Mouse (Mus musculus): ENCODE data around the gene Olfr228. TPM values are rescaled to one million over a fixed set of nuclear protein-coding genes. Genes with fewer than 3 reads are reported as not detected.
A peak's percentile ranks its signal among the peaks of the same experiment; 100 is the strongest.
"Not testable (repeated sequence)": the region's sequence is repeated elsewhere in the genome, so short reads cannot be mapped to it uniquely, and the experiment has no call there.

The Olfr228 gene
- total RNA-seq (2021): not detected in 2 replicates
- long read RNA-seq, experiment 1: 0 reads
- long read RNA-seq, experiment 2: 0 reads

DNA sequence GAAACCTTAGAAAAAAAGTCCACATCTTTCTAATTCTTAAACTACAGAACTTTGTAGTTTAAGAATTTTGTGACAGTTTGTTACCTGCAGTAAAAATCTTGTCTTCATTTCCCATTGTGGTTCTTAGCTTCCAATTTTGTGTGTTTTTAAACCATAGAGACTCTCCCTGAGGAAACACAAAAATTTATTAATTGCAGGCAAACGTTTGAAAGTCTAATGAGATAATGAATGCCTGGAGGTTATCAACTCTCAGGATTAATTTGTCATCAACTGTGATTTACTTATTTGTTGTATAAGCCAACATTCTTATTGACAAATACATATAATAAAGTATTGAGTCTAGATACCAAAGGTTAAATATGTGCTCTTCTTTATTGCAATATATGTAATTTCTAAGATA lies at the start of gene Olfr228:
Gene Olfr228, minus strand, starts transcription at position 101 of the 400 bp plus-strand sequence.
- DNase-seq: no peak

DNA sequence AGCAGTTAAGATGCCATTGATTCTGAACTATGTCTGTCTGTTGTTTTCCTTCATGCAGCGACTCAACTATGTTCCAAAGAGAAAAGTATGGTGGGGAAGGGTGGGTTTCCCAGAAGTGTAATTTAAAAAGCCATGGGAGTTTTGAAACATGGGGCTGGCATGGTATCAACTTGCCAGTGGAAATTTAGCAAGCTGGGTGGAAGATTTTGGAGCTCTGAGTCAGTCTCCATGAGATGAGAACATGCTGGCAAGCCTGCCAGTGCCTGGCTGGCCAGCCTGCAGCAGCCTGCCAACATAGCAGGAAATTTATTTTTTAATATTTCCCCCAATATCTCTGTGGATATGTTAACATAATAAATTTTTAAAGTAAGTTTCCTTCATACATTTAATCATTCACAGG lies 43.8 kb upstream of the Olfr228 start:
- no peak for DNase-seq

DNA sequence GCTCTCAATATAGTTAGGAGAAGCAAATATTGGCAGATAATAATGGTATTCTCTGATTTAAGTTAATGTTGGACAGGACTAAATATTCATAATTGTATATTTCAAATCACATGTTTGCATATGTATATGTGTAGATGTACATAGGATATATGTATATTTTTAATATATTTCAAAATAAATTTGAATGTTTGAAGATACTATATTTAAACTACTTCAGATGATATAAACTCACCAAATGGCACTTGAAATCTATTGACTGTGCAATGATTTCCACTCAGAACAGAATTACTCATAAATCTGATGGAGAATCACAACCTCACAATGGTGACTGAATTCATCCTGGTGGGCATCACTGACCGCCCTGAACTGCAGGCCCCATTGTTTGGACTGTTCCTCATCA lies 21.0 kb upstream of the Olfr228 start, which contains the start of gene Olfr1076:
Gene Olfr1076, plus strand, starts transcription at position 301 of the 400 bp plus-strand sequence.
- DNase-seq: no peak

DNA sequence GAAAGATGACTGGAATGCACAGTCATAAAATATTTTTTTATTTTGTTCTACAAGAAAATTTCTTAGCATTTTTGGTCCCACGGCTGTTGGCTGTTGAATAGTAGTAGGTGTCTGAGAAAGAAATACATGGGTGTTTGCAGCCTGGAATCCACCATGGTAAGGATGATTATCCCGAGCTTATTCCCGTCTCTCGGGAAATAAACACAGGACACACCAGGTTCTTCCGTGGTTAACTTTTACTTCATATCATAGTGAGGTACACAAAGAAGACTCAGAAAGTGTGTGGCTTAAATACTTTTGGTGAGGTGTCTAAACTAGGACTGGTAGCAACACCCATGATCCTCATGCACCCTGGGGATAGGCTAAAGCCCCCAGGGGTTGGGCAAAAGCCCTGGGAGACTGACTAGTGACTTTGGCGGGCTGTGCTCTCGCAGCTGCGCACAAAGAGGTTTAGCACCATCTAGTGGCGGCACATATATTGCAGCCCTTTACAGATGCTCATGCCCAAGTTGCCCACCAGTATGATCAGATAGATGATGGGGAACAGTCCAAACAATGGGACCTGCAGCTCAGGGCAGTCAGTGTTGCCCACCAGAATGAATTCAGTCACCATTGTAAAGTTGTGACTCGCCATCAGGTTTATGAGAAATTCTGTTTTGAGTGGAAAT lies 22.6 kb downstream of the Olfr228 start:
- DNase-seq: peak; percentile 48

DNA sequence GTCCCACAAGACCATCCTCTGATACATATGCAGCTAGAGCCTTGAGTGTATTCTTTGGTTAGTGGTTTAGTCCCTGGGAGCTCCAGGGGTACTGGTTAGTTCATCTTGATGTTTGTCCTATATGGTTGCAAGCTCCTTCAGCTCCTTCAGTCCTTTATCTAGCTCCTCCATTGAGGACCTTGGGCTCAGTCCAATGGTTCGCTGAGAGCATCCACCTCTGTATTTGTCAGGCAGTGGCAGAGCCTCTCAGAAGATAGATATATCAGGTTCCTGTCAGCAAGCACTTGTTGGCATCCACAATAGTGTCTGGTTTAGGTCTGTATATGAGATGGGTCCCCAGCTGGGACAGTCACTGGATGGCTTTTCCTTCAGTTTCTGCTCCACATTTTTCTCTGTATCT lies 26.8 kb downstream of the Olfr228 start:
- DNase-seq: no peak

DNA sequence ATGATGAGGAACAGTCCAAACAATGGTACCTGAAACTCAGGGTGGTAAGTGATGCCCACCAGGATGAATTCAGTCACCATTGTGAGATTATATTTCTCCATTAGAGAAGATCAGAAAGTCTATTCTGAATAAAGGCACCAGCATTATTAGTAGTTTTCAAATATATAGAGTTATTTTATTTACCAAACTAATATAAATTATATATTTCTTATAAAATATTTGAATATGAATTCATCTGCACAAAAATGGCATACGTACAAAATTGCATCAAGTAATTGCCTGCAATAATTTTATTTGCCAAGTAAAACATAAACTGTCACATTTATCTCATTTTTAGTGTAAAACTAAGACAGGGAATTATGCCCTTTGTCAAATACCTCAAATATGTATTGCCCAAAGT lies 31.0 kb downstream of the Olfr228 start, which contains the start of gene Olfr1066:
Gene Olfr1066, minus strand, starts transcription at position 101 of the 400 bp plus-strand sequence.
- DNase-seq: no peak

DNA sequence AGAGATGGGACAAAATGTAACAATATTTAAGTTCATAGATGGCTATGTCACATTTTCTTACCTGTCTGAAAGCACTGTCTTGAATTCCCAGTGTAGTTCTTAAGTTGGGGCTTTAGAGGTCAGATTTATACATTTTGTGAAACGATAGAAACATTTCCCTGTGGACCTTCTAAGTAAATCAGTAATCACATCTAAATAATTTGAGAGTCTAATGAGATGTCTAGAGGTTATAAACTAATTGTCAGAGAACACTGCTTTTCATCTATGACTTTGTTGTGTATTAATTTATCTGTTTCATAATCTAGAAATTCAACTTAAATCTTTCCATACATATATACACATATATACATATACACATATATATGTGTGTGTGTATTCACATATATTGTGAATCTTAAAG lies 36.7 kb downstream of the Olfr228 start, which contains the start of gene Olfr1065:
Gene Olfr1065, minus strand, starts transcription at position 101 of the 400 bp plus-strand sequence.
- not testable (repeated sequence) for DNase-seq

DNA sequence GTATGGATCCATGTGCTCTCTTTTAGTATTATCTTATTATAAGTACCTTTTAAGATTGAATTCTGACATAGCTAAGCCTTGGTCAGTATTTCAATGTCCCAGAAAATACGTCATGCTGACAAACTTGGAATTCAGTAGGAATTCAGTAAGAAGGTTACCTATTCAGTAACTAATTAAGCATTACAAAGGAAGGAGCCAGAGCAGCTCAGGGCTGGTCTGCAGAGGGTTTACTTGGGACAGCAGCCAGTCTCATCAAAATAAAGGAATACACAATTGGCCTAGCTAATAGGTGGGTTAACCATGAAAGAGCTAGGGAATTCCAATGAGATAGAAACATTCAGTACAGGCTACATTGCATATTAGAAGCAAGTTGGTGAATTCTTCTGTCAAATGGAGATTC lies 45.1 kb downstream of the Olfr228 start:
- DNase-seq: not testable (repeated sequence)

Other genes starting within 250 kb of the Olfr228 start
- not detected in 2 replicates for gene Olfr1048, start 247.1 kb downstream of the Olfr228 start, total RNA-seq (2021)
- gene Olfr1049, start 229.1 kb downstream of the Olfr228 start, total RNA-seq (2021): not detected in 2 replicates
- gene Olfr1051, start 208.3 kb downstream of the Olfr228 start, total RNA-seq (2021): not detected in 2 replicates
- gene Olfr1052, start 194.9 kb downstream of the Olfr228 start, total RNA-seq (2021): not detected in 2 replicates
- gene Olfr1053, start 172.1 kb downstream of the Olfr228 start, total RNA-seq (2021): not detected in 2 replicates
- not detected in 2 replicates for gene Olfr1054, start 152.0 kb downstream of the Olfr228 start, total RNA-seq (2021)
- not detected in 2 replicates for gene Olfr1055, start 137.1 kb downstream of the Olfr228 start, total RNA-seq (2021)
- gene Olfr1056, start 124.9 kb downstream of the Olfr228 start, total RNA-seq (2021): not detected in 2 replicates
- not detected in 2 replicates for gene Olfr1057, start 109.0 kb downstream of the Olfr228 start, total RNA-seq (2021)
- gene Olfr1058, start 98.8 kb downstream of the Olfr228 start, total RNA-seq (2021): not detected in 2 replicates
- not detected in 2 replicates for gene Olfr1061, start 73.3 kb downstream of the Olfr228 start, total RNA-seq (2021)
- not detected in 2 replicates for gene Olfr1062, start 60.6 kb downstream of the Olfr228 start, total RNA-seq (2021)
- gene Olfr1065, start 36.8 kb downstream of the Olfr228 start, total RNA-seq (2021): not detected in 2 replicates
- not detected in 2 replicates for gene Olfr1066, start 31.1 kb downstream of the Olfr228 start, total RNA-seq (2021)
- not detected in 2 replicates for gene Olfr1076, start 21.1 kb upstream of the Olfr228 start, total RNA-seq (2021)
- not detected in 2 replicates for gene Olfr1079, start 55.1 kb upstream of the Olfr228 start, total RNA-seq (2021)
- not detected in 2 replicates for gene Olfr1080, start 70.8 kb upstream of the Olfr228 start, total RNA-seq (2021)
- gene Olfr1082, start 111.6 kb upstream of the Olfr228 start, total RNA-seq (2021): not detected in 2 replicates
- gene Olfr1084, start 152.3 kb upstream of the Olfr228 start, total RNA-seq (2021): not detected in 2 replicates
- gene Olfr1085, start 174.6 kb upstream of the Olfr228 start, total RNA-seq (2021): not detected in 2 replicates
- gene Olfr1086, start 192.7 kb upstream of the Olfr228 start, total RNA-seq (2021): not detected in 2 replicates
- not detected in 2 replicates for gene Olfr1087, start 211.0 kb upstream of the Olfr228 start, total RNA-seq (2021)
- gene Olfr1089, start 246.3 kb upstream of the Olfr228 start, total RNA-seq (2021): not detected in 2 replicates

Data from adrenal gland, postnatal 14 days (tissue).